ENCODE assay signal across 8 mouse cellular contexts in genomic region chr3:54692202-54693055, GRCm38 (mm10). TPM values are rescaled to one million over a fixed set of nuclear protein-coding genes. Genes with fewer than 3 reads are reported as not detected.
A peak's percentile ranks its signal among the peaks of the same experiment; 100 is the strongest.
DNase-seq lines count a peak whose midpoint lies in the region; ATAC-seq and TF ChIP-seq lines count a peak whose summit lies in the region.

TSS of gene Supt20 (plus strand) at chr3:54692807.

- TF ChIP-seq POLR2A in kidney, adult 2 months (IDR thresholded peaks at IDR 0.05; ENCODE audit: low read depth, low read length): no peak
- TF ChIP-seq POLR2A in spleen, adult 2 months (IDR thresholded peaks at IDR 0.05; ENCODE audit: low read depth, low read length): peak; percentile 22; the same call in 1 of the 2 replicates

- H3K4me3 ChIP-seq in embryonic facial prominence, embryonic 13.5 days: peak within 1 kb of the TSS; percentile 75
- peak within 1 kb of the TSS; percentile 69 for H3K4me3 ChIP-seq in kidney, adult 2 months (ENCODE audit: insufficient read depth, low read depth, low read length)
- H3K4me3 ChIP-seq in limb, embryonic 12.5 days (replicated peaks): peak within 1 kb of the TSS; percentile 67
- peak within 1 kb of the TSS; percentile 79 for H3K4me3 ChIP-seq in midbrain, embryonic 15.5 days
- peak within 1 kb of the TSS; percentile 94 for H3K4me3 ChIP-seq in spleen, adult 2 months (ENCODE audit: extremely low read depth, insufficient read depth, insufficient read length)

- peak within 1 kb of the TSS; percentile 76 for H3K4me2 ChIP-seq in embryonic facial prominence, embryonic 13.5 days
- H3K4me2 ChIP-seq in limb, embryonic 12.5 days: peak within 1 kb of the TSS; percentile 67
- peak within 1 kb of the TSS; percentile 86 for H3K4me2 ChIP-seq in midbrain, embryonic 15.5 days

- H3K36me3 ChIP-seq in embryonic facial prominence, embryonic 13.5 days: peaks cover 18% of the 10 kb centered on the region
- no peaks in the 10 kb centered on the region for H3K36me3 ChIP-seq in kidney, adult 2 months (ENCODE audit: control insufficient read depth, insufficient read depth, low read length)
- peaks cover 25% of the 10 kb centered on the region for H3K36me3 ChIP-seq in limb, embryonic 12.5 days
- peaks cover 7% of the 10 kb centered on the region; the same call in 1 of the 2 replicates for H3K36me3 ChIP-seq in midbrain, embryonic 15.5 days (replicated peaks)
- H3K36me3 ChIP-seq in spleen, adult 2 months (ENCODE audit: control insufficient read depth, insufficient read depth, low read length): peaks cover 10% of the 10 kb centered on the region

- peaks cover 6% of the 10 kb centered on the region; the same call in 1 of the 2 replicates for H3K4me1 ChIP-seq in embryonic facial prominence, embryonic 13.5 days
- no peaks in the 10 kb centered on the region; the same call in 1 of the 2 replicates for H3K4me1 ChIP-seq in kidney, adult 2 months (ENCODE audit: control insufficient read depth, insufficient read depth, low read length)
- peaks cover 6% of the 10 kb centered on the region; the same call in 1 of the 2 replicates for H3K4me1 ChIP-seq in limb, embryonic 12.5 days (replicated peaks)
- peaks cover 7% of the 10 kb centered on the region for H3K4me1 ChIP-seq in midbrain, embryonic 15.5 days
- H3K4me1 ChIP-seq in spleen, adult 2 months (ENCODE audit: control insufficient read depth, insufficient read depth, insufficient read length): no peaks in the 10 kb centered on the region

- DNase-seq in 3134 (ENCODE audit: extremely low read depth, insufficient read length, low spot score): peak; percentile 96
- DNase-seq in adrenal gland, postnatal 36 days: peak; percentile 94 to 95
- DNase-seq in heart, adult 18-20 months: peak; percentile 93 to 97
- peak; percentile 97 for DNase-seq in kidney, adult 2 months
- DNase-seq in spleen, adult 2 months (ENCODE audit: low read depth in 1 of 2, low spot score in 2 of 2): peak; percentile 90 to 91

- peak within 1 kb of the TSS; percentile 80 for H3K9ac ChIP-seq in embryonic facial prominence, embryonic 13.5 days
- H3K9ac ChIP-seq in limb, embryonic 12.5 days (replicated peaks): peak within 1 kb of the TSS; percentile 71
- H3K9ac ChIP-seq in midbrain, embryonic 15.5 days: peak within 1 kb of the TSS; percentile 60

- no peak for TF ChIP-seq CTCF in kidney, adult 2 months (conservative IDR thresholded peaks at IDR 0.05; ENCODE audit: insufficient read depth, insufficient read length, low read depth, low read length)
- TF ChIP-seq CTCF in spleen, adult 2 months (IDR thresholded peaks at IDR 0.05; ENCODE audit: extremely low read depth, insufficient read depth, insufficient read length, insufficient replicate concordance): no peak

- peak; percentile 99 for ATAC-seq in embryonic facial prominence, embryonic 13.5 days (ENCODE audit: insufficient number of reproducible peaks, insufficient read depth, low FRiP score, low TSS enrichment, low read depth)
- peak; percentile 96 for ATAC-seq in limb, embryonic 12.5 days (ENCODE audit: insufficient number of reproducible peaks, insufficient read depth, low FRiP score, low TSS enrichment, low read depth)
- peak; percentile 99 for ATAC-seq in midbrain, embryonic 15.5 days (replicated peaks)

- WGBS in embryonic facial prominence, embryonic 13.5 days: 2% methylated on average over 65 of the region's 65 CpGs
- 2% methylated on average over 65 of the region's 65 CpGs for WGBS in kidney, adult 2 months
- 1% methylated on average over 65 of the region's 65 CpGs for WGBS in limb, embryonic 12.5 days
- 2% methylated on average over 65 of the region's 65 CpGs for WGBS in midbrain, embryonic 15.5 days
- WGBS in spleen, adult 2 months: 1% methylated on average over 65 of the region's 65 CpGs

- H3K9me3 ChIP-seq in embryonic facial prominence, embryonic 13.5 days: no peaks in the 10 kb centered on the region
- H3K9me3 ChIP-seq in limb, embryonic 12.5 days: no peaks in the 10 kb centered on the region
- H3K9me3 ChIP-seq in midbrain, embryonic 15.5 days: no peaks in the 10 kb centered on the region

- no peaks in the 10 kb centered on the region for H3K27me3 ChIP-seq in embryonic facial prominence, embryonic 13.5 days
- H3K27me3 ChIP-seq in kidney, adult 2 months (replicated peaks; ENCODE audit: control insufficient read depth, insufficient read depth, low read length): no peaks in the 10 kb centered on the region
- H3K27me3 ChIP-seq in limb, embryonic 12.5 days: no peaks in the 10 kb centered on the region
- H3K27me3 ChIP-seq in midbrain, embryonic 15.5 days (replicated peaks): no peaks in the 10 kb centered on the region
- no peaks in the 10 kb centered on the region for H3K27me3 ChIP-seq in spleen, adult 2 months (ENCODE audit: control insufficient read depth, insufficient read depth, low read length)

- H3K27ac ChIP-seq in embryonic facial prominence, embryonic 13.5 days: peak within 1 kb of the TSS; percentile 89
- H3K27ac ChIP-seq in kidney, adult 2 months (ENCODE audit: insufficient read depth, low read depth, low read length): peak within 1 kb of the TSS; percentile 57
- peak within 1 kb of the TSS; percentile 89 for H3K27ac ChIP-seq in limb, embryonic 12.5 days
- H3K27ac ChIP-seq in midbrain, embryonic 15.5 days: peak within 1 kb of the TSS; percentile 80
- H3K27ac ChIP-seq in spleen, adult 2 months (ENCODE audit: insufficient read depth, low read length): peak within 1 kb of the TSS; percentile 93

RNA-seq across cellular contexts. Expression of gene Supt20, which starts in this region (rescaled TPM):
- 10 to 100 TPM; 37.7 to 51.7 TPM for total RNA-seq in adrenal gland, postnatal 36 days (2021)
- polyA plus RNA-seq in embryonic facial prominence, embryonic 13.5 days (2015; fragmentation: Nextera tagmentation; extraction: Ambion mirVana): 125 and 128 TPM in 2 replicates
- total RNA-seq in heart, adult 18-20 months (2021): 10 to 100 TPM; 16.7 to 19.3 TPM
- polyA plus RNA-seq in kidney, adult 2 months (2012; rRNA removed): 32.7 and 36.2 TPM in 2 replicates
- polyA plus RNA-seq in limb, embryonic 12.5 days (2016; fragmentation: Nextera tagmentation; extraction: Ambion mirVana): 126 and 129 TPM in 2 replicates
- polyA plus RNA-seq in midbrain, embryonic 15.5 days (2015; fragmentation: Nextera tagmentation; extraction: Ambion mirVana): 79.1 and 90.1 TPM in 2 replicates
- polyA plus RNA-seq in spleen, adult 2 months (2012; rRNA removed): 51.3 and 55.7 TPM in 2 replicates

Comparison
In these comparisons a context has a peak if more than half of its experiments do, and no peak if none do; other contexts are left out.
1. Peak in every context shown above with its lines: DNase-seq, ATAC-seq, H3K4me3 ChIP-seq and H3K27ac ChIP-seq.